Mouse (Mus musculus): ENCODE measurements around the gene F2rl2. TPM values are rescaled to one million over a fixed set of nuclear protein-coding genes. Genes with fewer than 3 reads are reported as not detected.

Gene F2rl2
- polyA plus RNA-seq, 1 experiment from 2014 or later: 0.59 TPM

DNA sequence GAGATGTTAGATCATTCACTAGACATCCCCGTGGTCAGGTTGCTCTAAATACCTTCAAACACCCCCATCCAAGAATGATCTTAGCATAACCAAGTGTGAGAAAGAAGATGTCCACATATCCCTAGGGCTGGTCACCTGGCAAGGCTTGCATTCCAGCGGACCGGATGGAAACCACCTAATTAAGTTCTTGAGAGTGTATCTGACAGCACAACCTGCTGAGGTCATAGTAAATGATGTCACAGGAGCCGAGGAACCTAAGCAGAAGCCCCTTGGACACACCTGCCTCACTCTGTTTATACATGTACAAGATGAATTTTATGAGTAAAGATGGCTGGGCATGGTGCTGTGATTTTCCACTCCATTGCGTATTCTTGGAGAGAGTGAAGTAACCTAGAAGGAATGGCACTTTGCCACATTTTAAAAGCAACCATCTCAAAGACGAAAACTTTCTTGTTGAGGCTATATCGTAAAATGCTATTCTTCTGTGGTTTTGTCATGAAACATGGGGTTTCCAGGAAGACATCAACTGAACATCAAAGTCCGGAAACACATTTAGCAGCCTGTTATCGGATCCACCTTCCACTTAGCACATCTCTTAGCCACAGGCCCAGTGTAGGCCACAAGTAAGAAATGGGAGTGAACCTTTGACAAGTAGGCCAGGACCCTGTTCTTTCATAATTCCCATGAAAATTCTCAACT is 16.1 kb downstream of the F2rl2 start:
- H3K27ac ChIP-seq: no peak overlapping the region
- no peaks in the 10 kb centered on the region for H3K9me3 ChIP-seq
- 93% methylated on average over 9 of the region's 9 CpGs for WGBS
- H3K9ac ChIP-seq: no peak overlapping the region
- ATAC-seq (replicated peaks): no peak
- no peak overlapping the region for H3K4me3 ChIP-seq
- H3K4me2 ChIP-seq: no peak overlapping the region
- no peaks in the 10 kb centered on the region for H3K4me1 ChIP-seq
- no peaks in the 10 kb centered on the region for H3K27me3 ChIP-seq (replicated peaks)
- H3K36me3 ChIP-seq (replicated peaks): no peaks in the 10 kb centered on the region

DNA sequence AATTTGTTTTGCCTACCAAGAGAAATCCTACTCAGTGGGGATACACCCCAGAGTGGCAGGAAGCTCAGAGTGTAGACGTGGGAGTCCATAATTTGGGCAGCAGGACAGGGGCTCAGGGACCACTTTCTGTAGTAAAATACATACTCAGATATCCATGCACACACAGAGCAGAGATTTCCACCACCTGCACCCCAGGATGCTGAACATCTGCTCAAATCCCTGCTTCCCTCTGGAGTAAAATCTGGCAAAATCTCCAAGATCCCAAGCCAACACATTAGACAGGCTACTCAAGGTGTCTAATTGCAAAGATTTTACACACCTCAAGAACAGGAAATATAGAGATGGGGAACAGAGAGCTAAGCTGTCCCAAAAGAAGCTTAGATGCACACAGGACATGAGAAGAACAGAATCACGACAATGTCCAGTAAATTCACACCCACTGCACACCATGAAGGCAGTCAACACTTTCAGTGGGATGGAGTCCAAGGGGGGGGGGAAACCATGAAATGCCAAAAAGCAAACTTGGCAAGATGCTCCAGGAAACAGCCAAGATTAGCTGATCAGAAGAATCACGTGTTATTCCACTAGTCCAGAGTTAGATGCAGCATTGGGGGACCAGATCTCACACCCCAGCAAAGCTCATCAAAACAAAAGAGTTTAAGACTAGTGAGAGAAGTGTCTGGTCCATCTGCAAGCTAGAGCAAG is 17.8 kb downstream of the F2rl2 start:
- Histone ChIP-seq H3K4me3 (no peak overlapping the region), H3K36me3 (replicated peaks) (no peaks in the 10 kb centered on the region), H3K4me2 (no peak overlapping the region), H3K9ac (no peak overlapping the region), H3K27me3 (replicated peaks) (no peaks in the 10 kb centered on the region), H3K4me1 (no peaks in the 10 kb centered on the region), H3K27ac (no peak overlapping the region), H3K9me3 (no peaks in the 10 kb centered on the region)
- whole genome bisulfite sequencing: 65% methylated on average over 3 of the region's 3 CpGs
- ATAC-seq (replicated peaks): no peak

- ATAC-seq (replicated peaks): no peak
- H3K9ac ChIP-seq: no peak overlapping the region
- no peaks in the 10 kb centered on the region for H3K36me3 ChIP-seq (replicated peaks)
- no peaks in the 10 kb centered on the region for H3K27me3 ChIP-seq (replicated peaks)
- no peak overlapping the region for H3K4me3 ChIP-seq
- H3K9me3 ChIP-seq: no peaks in the 10 kb centered on the region
- H3K4me2 ChIP-seq: no peak overlapping the region
- no peaks in the 10 kb centered on the region for H3K4me1 ChIP-seq
- WGBS: 83% methylated on average over 4 of the region's 4 CpGs
- H3K27ac ChIP-seq: no peak overlapping the region
These were observed 18.7 kb downstream of the F2rl2 start for GRCm38 (mm10) chr13:95715356-95715755.

- H3K4me1 ChIP-seq: no peaks in the 10 kb centered on the region
- H3K9ac ChIP-seq: no peak overlapping the region
- no peaks in the 10 kb centered on the region for H3K9me3 ChIP-seq
- no peaks in the 10 kb centered on the region for H3K27me3 ChIP-seq (replicated peaks)
- no peak overlapping the region for H3K27ac ChIP-seq
- peak; percentile 87 for ATAC-seq (replicated peaks)
- 0 out of 2 replicates have a peak overlapping the region, but pooled peaks have one; percentile 11 for H3K4me3 ChIP-seq
- 57% methylated on average over 14 of the region's 14 CpGs for WGBS
- no peaks in the 10 kb centered on the region for H3K36me3 ChIP-seq (replicated peaks)
- peak overlapping the region; percentile 36 for H3K4me2 ChIP-seq
These were observed 22.9 kb downstream of the F2rl2 start for GRCm38 (mm10) chr13:95719320-95720232.

DNA sequence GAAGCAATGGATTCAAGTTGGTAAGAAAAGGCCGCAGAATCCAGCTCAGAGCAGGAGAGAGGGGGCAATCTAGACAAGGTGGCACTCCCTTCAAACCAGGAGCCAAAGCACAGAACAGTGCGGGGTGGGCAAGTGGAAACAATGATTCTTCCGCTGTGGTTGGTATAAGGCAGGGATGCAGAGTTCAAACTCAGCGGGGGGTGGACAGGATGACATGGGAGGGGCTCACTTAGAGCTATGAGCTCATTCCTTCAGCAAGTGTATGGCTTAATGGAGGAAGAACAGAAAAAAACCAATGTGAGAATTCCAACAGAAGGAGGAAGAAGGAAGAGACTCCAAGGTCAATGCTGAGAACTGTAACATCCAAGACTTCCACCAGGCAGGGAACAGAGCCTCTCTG is 33.8 kb downstream of the F2rl2 start:
- WGBS: 85% methylated on average over 4 of the region's 4 CpGs
- Histone ChIP-seq H3K4me2 (no peak overlapping the region), H3K4me3 (no peak overlapping the region), H3K9me3 (no peaks in the 10 kb centered on the region), H3K36me3 (replicated peaks) (no peaks in the 10 kb centered on the region), H3K27me3 (replicated peaks) (no peaks in the 10 kb centered on the region), H3K9ac (no peak overlapping the region), H3K27ac (no peak overlapping the region), H3K4me1 (no peaks in the 10 kb centered on the region)
- ATAC-seq (replicated peaks): no peak

DNA sequence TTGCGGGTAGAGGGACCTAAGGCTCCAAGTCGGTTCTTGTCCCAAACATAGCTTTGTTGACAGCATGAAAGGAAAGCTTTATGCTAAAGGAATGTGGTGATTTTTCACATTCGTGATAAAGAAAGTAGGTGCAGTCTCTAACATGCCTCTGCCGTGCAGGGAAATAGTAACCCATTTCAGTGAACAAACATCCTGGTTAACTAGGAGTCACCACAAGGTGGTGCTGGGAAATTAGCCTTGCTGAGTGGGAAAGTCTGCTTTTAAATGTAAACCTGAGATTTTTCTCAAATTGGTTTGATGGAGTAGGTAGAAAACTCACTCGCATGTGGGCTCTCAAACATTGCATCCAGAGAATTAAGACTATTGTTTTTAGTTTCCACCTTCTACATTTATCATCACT is 43.0 kb downstream of the F2rl2 start:
- H3K36me3 ChIP-seq (replicated peaks): no peaks in the 10 kb centered on the region
- no peak overlapping the region for H3K4me3 ChIP-seq
- H3K27me3 ChIP-seq (replicated peaks): no peaks in the 10 kb centered on the region
- H3K27ac ChIP-seq: no peak overlapping the region
- no peaks in the 10 kb centered on the region for H3K9me3 ChIP-seq
- H3K9ac ChIP-seq: no peak overlapping the region
- ATAC-seq (replicated peaks): no peak
- 75% methylated on average over 5 of the region's 5 CpGs for WGBS
- no peaks in the 10 kb centered on the region for H3K4me1 ChIP-seq
- H3K4me2 ChIP-seq: no peak overlapping the region

DNA sequence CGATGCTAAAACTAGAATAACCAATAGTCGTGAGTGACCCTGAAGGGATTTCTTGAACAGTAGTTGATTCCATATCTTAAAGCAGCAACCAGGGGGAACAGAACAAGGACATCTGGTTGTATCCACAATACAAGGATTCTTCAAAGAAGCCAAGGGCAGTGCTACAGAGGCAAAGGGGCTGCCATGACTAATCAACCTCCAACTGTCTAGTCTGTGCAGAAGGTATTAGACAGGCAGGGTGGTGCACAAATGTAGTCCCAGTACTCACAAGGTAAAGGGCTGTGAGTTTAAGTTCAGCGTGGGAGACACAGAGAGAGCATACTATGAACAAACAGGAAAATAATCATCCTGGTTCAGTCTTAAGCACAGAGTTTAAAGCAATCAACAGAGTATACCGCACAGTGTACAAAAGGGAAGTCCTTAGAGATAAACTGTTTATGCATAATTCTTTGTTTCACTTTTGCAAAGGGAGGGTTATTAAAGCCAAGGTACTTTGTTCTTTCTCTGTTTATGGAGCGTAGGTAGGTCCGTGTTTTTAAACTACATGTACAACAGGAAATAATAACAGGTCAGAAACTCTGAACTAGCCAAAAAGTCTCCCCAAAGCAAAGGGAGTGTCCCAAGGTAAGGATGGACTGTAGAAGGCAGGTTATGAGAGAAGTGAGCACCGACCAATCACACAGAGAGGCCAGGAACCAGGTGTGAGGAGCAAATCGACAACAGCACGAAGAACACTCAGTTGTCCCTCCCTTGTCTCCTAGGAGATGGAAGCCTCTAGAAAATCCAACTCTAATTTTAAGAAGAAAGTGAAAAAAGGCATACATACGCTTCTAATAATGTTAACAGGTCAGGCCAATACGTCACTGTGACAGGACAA is 45.4 kb downstream of the F2rl2 start:
- no peaks in the 10 kb centered on the region for H3K27me3 ChIP-seq (replicated peaks)
- H3K36me3 ChIP-seq (replicated peaks): no peaks in the 10 kb centered on the region
- no peak overlapping the region for H3K4me3 ChIP-seq
- H3K4me2 ChIP-seq: no peak overlapping the region
- ATAC-seq (replicated peaks): no peak
- WGBS: 92% methylated on average over 11 of the region's 11 CpGs
- H3K27ac ChIP-seq: no peak overlapping the region
- no peaks in the 10 kb centered on the region for H3K4me1 ChIP-seq
- no peaks in the 10 kb centered on the region for H3K9me3 ChIP-seq
- no peak overlapping the region for H3K9ac ChIP-seq

GRCm38 (mm10) chr13:95742881-95743466 is 46.3 kb downstream of the F2rl2 start:
- H3K9ac ChIP-seq: no peak overlapping the region
- no peak overlapping the region for H3K4me3 ChIP-seq
- H3K4me2 ChIP-seq: no peak overlapping the region
- no peak overlapping the region for H3K27ac ChIP-seq
- no peaks in the 10 kb centered on the region for H3K4me1 ChIP-seq
- H3K36me3 ChIP-seq (replicated peaks): no peaks in the 10 kb centered on the region
- no peaks in the 10 kb centered on the region for H3K27me3 ChIP-seq (replicated peaks)
- no peak for ATAC-seq (replicated peaks)
- WGBS: 87% methylated on average over 9 of the region's 9 CpGs
- H3K9me3 ChIP-seq: no peaks in the 10 kb centered on the region

DNA sequence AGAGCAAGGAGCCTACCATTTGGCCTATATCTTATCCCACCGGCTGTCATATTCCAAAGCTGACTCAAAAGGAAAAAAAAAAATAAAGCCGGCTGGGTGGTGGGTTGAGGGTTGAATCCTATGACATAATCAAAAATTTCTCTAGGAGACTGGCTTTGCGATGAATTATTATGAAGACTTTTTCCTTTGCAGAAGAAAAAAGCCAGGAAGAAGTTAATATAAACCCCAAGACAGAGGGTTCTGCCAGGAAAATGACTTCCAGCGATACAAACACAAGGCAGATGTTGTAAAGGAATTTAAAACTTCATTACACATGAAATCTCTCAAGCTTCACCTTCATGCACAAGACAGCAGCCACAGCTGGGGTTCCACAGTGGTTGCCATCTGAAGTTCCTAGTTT is 48.8 kb downstream of the F2rl2 start:
- H3K36me3 ChIP-seq (replicated peaks): no peaks in the 10 kb centered on the region
- H3K4me1 ChIP-seq: no peaks in the 10 kb centered on the region
- H3K4me3 ChIP-seq: no peak overlapping the region
- H3K9ac ChIP-seq: no peak overlapping the region
- no peak overlapping the region for H3K4me2 ChIP-seq
- no peaks in the 10 kb centered on the region for H3K27me3 ChIP-seq (replicated peaks)
- ATAC-seq (replicated peaks): no peak
- H3K27ac ChIP-seq: no peak overlapping the region
- 92% methylated on average over 4 of the region's 4 CpGs for WGBS
- H3K9me3 ChIP-seq: no peaks in the 10 kb centered on the region

- Histone ChIP-seq H3K27me3 (replicated peaks) (no peaks in the 10 kb centered on the region), H3K36me3 (replicated peaks) (no peaks in the 10 kb centered on the region), H3K4me1 (no peaks in the 10 kb centered on the region), H3K4me2 (no peak overlapping the region), H3K27ac (no peak overlapping the region), H3K4me3 (no peak overlapping the region), H3K9me3 (no peaks in the 10 kb centered on the region), H3K9ac (no peak overlapping the region)
- no peak for ATAC-seq (replicated peaks)
- 13% methylated on average over 6 of the region's 6 CpGs for WGBS
These were observed 49.9 kb downstream of the F2rl2 start for GRCm38 (mm10) chr13:95746509-95746908.

GRCm38 (mm10) chr13:95747101-95747500 is 50.4 kb downstream of the F2rl2 start:
- no peak overlapping the region for H3K27ac ChIP-seq
- no peaks in the 10 kb centered on the region for H3K4me1 ChIP-seq
- WGBS: 83% methylated on average over 7 of the region's 7 CpGs
- H3K4me3 ChIP-seq: no peak overlapping the region
- no peak overlapping the region for H3K9ac ChIP-seq
- H3K9me3 ChIP-seq: no peaks in the 10 kb centered on the region
- no peak for ATAC-seq (replicated peaks)
- no peak overlapping the region for H3K4me2 ChIP-seq
- H3K27me3 ChIP-seq (replicated peaks): no peaks in the 10 kb centered on the region
- no peaks in the 10 kb centered on the region for H3K36me3 ChIP-seq (replicated peaks)

Measured in midbrain, embryonic 15.5 days (tissue).